Mouse (Mus musculus): ENCODE measurements around the gene Pmpca.

Pmpca gene

DNA sequence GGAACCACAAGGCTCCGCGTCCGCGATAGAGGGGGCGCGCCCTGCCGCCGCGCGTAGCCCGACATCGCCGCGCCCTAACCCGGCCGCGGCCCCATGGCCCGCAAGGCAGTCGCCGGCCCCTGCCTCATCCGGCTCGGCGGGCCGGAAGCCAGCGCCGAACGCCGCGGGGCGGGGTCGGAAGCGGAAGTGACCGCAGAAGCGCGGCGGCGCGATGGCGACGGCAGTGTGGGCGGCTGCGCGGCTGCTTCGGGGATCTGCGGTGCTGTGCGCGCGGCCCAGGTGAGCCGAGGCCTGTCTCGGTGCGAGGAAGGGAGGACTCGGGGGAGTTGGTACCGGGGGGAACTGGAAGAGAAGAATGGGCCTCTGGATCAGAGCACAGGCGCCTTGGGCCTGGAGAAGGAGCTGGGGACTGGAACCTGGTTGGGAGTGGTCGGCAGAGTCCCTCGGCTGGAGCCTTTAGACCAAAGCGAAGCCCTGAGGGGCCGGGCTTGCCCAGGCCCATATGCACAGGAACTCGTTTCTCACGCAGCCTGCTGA lies at the start of gene Pmpca, which contains the start of gene Entr1:
Pmpca (plus strand) TSS at position 186 of the 537 bp plus-strand sequence.
Entr1 (minus strand) TSS at position 163 of the 537 bp plus-strand sequence.
- peak; percentile 72 for DNase-seq

DNA sequence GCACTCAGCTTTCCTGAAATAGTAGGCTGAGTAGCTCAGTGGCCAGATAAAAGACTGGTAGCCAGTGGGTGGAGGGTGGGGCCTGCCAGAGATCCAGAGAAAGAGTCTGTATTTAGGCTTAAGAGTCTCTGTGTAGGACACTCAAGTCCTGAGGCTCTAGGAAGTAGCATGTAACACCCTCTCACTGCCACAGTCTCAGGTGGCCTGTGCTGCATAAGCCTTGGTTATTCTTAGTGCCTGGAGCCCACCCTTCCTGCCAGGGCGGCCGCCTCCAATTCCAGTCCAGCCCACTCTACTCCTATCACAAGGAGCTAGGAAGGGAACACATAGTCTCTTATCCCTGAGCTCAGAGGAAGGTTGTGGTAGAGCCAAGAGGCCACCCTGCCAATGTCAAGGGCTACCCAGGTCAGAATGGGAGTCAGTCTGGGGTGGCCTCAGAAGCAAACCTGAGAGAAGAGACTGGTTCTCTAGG lies 47.6 kb upstream of the Pmpca start:
- no peak for DNase-seq

DNA sequence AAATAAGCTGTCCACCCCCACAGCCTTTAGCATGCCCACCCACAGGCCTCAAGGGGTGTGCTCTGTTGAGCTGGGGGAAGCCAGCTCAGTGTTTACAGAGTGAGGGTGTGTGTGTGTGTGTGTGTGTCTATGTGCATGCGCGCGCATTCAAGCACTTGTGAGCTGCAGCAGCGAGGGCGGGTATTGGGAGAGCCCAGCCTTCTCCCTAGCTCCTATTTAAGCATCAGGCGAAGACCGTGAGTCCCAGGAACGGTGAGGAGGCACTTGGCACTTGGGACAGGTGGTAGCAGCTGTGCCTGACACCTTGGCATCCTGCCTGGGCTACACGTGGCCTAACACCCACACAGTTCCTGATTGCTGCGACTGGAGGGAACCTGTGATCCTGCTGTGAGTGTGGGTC lies 47.1 kb upstream of the Pmpca start:
- no peak for DNase-seq

DNA sequence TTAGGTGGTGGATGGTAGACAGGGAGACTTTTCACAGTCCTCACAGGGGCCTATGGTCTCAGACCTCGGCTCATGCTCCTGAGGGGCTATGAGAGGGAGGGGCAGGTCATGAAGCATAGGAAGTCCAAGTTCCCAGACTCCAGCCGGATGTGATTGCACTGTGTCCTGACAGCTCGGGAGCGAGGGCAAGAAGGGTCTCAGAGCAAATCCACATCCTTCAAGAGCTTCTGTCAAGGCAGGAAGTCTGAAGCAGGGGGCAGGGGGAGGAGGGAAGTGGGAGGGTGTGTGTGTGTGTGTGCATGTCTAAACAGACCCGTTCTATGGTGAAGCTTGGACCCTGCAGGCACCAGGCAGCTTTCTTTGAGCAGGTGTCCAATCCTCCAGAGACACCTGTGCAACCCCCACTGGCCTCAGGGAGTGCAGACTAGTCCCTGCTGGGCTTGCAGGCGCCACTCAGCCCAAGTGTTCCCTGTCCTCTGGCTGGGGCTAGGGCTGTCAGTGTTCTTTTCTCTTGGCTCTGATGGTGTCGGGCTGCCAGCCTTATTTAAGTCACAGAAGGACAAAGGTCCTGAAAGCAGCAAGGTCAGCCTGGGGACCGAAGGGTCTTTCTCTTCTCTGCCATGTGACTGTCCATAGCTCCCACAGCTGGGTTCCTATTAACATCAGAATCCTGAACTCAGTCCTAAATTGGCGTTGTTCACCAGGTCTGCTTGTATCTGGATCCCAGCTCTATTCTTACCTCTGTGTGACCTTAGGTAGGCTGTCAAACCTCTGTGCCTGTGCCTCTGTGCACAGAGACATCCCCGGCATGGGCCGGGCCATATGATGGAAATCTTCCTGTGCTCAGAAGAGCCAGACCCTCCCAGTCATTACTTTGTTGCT lies 46.3 kb upstream of the Pmpca start:
- DNase-seq = no peak

DNA sequence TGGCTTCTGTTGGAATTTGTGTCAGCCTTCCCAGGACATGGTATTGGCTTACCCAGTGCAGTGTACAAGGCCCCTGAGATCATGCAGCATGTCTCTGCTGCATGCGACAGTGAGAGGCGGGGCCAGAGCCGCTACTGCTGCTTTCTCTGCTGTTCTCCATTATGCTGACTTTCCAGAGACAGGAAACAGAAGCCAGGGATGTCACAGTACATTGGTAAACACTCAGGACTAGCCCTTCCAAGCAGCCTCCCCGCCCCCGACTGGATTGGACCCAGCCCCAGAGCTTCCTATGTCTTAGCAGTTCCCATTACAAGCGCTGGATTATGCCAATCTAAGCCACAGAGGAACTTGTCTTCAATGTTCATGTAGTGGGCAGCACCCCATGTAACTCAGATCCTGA lies 40.9 kb upstream of the Pmpca start:
- DNase-seq = no peak

DNA sequence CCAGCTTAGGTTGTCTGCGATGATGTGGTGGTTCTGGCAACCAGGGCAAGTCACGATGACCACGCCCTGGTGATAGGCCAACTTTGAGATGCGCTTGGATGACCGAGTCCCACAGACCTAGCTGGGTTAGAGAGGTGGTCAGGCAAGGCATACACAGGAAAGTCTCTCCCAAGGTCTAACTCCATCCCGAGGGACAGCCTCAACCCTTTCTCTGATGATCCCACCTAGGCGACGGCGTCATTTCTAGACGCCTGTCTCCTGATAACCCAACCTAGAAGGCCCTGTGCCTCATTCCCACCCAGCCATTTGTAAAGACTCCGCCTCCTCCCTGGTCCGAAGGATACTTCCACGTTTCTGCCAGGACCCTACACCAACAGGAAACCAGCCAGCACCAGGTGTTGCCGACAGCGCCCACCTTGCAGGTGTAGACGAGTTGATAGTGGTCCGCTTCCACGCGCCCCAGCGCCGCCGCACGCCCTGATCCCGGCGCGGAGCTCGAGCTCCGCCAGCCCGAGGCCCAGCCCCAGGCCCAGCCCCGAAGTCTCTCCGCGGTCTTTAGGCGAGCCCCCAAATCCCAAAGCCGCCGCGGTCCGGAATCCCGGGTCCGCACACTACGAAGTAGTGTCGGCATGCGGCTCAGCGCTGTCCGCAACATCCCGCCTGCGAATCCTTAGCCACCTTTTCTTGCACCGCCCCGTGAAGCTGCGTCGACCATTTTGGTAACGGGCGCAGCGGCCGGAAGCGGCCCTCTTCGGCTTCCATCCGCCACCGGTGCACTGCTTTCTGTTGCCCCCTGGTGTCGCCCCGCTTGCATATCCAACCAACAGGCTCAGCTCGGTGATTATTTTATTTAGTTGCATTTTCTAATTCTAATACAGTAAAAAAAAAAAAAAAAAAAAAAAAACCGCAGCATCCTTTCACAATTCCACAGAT lies 37.5 kb upstream of the Pmpca start, which contains the start of gene Dnlz:
Dnlz (minus strand) TSS at position 753 of the 933 bp plus-strand sequence.
- peak; percentile 88 to 89 for DNase-seq

DNA sequence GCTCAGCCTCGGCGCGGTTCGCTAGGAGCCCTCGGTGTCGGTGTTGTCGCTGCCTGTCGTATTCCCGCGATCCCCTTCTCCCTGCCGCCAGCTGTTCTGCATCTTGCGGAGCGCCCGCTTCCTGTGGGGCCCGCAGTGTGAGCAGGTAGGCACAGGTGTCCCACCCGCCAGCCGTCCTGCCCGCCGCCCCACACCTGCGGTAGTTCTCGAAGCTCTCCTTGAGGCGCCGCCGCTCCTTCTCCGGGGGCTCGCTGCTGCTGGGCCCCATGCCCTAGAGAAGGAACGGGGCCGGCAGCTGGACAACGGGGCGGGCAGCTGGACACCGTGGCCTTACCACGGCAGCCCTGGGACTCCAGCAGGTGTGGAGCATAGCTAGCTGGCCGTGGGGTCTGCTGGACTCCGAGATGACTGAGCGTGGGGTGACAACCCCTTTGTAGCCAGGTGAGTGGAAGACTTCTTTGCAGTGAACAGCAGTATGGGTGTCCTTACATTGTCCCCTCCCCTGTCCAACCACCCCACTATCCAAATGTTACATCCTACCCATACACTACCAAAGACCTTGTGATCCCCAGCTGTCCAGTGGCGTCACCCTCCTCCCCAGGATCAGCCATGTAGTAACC lies 36.7 kb upstream of the Pmpca start:
- peak; percentile 76 to 77 for DNase-seq

DNA sequence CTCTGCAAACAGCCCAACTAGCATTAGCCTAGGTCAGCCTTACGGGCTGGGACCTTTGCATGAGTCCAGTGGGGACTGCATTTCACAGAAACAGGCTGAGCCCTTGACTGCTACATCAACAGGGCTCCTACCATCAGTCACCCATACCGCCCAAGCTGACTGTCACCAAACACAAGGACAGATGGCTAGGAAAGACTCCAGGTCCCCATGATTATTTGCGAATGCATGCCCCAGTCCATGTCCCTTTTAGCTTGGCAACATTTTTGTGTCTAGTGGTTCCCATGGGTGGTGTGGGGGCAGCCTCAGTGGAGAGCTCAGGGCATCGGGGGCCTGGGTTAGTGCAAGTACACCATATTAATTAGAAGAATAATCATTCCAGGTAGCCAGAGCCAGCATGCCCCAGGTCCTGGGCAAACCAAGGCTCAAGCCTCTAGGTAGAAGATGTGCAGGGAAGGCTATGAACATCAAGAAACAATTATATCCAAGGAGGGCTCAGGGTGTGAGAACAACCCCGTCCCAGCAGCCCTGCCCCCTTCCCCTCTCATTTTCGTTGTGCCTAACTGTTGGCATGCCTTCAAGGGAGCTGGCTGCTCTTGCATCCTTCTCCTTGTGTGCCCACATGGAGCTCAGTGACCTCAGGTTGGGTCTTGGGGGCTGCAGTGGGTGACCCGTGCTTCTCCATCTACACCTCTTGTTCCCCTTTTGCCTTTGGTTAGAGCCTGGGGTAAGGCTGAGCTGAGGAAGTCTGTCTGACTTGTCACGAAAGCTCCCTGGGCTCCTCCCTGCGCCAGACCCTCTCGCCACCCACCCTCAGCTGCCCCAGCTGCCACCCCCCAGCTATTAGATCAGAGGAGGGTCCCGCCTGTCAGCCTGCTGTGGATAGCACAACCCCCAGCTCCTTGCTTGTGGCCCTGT lies 35.8 kb upstream of the Pmpca start:
- DNase-seq = no peak

DNA sequence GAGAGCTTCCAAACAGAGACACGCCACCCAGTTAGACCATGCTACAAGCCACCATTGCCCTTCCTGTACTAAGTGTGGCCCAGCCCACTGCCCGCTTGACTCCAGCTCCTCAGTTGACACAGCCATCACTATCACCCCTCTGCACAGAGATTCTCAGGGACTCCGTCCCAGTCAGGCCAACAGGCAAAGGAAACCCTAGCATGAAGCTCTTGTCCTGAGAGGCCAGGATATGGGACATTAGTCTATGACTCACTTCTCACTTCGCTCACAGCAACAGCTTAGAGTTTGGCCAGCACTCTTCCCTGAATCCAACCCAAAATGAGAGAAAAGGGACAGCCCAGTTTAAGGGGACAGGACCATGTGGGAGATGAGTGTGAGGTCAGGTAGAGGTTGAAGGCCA lies 34.7 kb upstream of the Pmpca start:
- no peak for DNase-seq

DNA sequence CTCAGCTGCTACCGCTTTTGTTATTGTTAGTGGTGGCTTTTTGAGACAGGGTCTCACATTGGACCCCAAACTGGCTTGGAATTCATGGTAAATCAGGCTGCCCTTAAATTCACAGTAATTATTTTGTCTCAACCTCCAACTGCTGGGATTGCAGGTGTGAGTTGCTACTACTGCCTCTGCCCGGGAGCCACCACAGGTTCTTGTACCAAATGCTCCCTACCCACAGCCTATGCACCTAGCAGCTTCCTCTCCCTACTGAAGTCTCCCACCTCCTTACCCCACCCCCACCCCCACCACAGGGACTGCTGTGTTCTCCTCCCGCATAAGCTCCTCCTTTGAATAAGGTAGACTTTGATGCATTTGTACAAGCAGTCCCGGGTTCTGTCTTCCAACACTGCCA lies 32.9 kb upstream of the Pmpca start:
- no peak for DNase-seq

DNA sequence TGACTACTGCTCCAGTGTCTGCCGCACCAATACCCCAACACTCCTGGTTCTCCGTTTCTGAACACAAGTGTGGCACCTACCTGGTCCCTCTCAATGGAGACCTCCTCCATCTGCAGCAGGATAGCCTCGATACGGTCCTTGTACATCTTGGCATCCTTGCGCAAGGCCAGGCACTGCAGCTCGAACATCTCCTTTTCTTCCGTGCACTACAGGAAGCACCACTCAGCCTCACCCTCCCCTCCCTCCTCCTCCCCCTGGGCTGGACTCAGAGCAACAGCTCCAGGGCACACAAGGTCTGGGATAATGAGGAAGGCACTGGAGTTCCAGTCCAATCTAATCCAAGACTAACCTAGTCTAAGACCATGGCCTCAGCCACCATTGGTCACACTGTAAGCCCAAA lies 32.5 kb upstream of the Pmpca start:
- peak in 1 of 2 experiments; percentile 34 for DNase-seq

DNA sequence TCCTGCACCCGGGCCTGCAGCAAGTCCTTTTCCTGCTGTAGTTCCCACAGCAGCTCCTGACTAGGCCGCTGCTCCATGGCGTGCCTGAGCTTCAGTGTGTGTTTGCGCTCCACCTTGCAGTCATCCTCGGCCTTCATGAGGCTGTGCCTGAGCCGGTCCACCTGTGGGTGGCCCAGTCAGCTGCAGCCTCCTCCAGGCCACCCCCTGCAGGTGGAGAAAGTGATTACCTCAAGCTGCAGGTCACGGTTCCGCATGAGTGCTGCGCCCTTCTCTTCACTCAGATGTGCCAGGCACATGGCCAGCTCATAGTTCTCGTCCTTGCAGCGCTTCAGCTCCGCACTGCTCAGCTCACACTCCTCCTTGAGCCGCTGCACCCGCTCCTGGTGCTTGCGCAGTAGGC lies 31.7 kb upstream of the Pmpca start:
- no peak for DNase-seq

DNA sequence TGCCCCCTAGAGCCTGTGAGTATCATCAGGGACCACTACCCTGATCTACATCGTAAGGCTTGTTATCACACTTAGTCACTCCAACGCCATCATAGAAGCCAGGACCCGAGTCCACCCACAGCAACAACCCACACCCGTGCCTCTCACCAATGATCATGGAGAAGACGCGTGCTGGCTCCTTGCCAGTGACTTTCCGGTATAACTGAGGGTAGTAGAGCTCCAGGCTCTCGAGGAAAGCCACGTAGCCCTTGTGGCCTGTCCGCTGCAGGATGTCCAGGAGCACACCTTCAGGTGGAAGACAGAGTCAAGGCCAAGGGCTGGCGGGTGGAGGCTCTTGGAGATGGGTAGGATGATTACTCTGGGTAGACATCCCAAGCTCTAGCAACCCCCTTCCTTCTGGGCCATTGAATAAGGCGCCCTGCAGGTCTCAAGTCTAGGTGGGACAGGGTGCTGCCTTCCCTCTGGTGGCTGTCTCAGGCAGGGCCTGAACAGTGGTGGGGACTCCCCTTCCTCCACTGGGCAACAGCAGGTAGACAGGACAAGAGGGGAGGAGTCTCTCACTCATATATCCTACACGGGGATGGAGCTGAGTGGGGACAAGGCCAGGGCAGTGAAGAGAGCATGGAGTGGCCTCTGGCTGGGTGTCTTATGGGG lies 30.3 kb upstream of the Pmpca start:
- no peak for DNase-seq

DNA sequence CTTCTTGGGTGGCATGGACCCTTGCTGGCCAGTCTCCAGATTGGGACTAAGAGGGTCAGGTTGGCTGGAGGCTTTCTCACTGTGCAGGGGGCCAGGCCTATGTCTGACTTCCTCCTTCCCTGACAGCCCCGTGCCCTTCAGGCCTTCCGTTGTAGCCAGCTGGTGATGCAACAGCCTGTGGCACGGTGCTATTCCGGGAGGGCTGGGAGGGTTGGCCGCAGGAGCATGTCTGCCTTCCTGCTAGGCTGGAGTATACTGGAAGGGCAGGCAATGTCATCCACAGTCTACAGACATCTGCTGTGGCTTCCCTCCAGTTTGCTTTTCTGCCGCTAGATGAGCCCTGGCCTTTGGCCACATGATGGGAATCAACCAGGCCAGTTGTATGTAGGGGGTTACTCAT lies 29.2 kb upstream of the Pmpca start:
- DNase-seq = no peak

DNA sequence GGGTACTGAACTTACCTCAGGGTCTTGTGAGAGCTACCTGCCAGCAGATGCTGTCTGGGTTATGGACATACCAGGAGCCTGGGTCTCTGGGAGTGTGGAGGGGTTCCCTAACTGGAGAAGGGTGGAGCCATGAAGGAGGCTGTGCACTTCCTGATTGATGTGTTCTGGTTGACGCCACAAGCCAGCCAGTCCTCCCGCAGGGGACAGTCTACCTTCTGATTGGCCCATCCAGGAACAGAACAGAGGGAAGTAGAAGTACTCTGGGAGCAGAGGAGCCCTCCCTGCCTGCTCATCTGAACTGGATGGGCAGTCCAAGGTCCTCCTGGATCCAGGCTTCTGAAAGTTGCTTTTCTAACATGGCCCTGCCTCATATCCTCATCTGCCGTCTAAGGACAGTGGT lies 28.4 kb upstream of the Pmpca start, which contains the start of gene Card9:
Card9 (minus strand) TSS at position 147 of the 400 bp plus-strand sequence.
- no peak for DNase-seq

DNA sequence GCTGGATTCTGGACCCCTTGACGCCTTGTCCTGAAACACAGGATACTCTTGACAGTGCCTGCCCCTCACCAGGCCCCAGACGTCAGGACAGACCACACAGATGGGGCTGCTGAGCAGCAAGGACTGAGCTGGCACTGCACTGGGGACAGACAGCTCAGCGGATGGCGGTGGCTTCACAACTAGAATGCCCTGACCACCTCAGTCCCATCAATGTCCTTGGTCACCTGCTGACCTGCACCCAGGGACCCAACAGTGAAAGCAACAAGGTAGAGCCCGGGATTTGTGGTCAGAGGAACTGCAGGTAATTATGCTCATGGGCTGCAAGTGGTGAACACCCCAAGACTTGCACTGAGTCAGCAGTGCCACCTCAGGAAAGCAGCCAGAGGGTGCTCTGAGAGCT lies 26.1 kb upstream of the Pmpca start:
- no peak for DNase-seq

DNA sequence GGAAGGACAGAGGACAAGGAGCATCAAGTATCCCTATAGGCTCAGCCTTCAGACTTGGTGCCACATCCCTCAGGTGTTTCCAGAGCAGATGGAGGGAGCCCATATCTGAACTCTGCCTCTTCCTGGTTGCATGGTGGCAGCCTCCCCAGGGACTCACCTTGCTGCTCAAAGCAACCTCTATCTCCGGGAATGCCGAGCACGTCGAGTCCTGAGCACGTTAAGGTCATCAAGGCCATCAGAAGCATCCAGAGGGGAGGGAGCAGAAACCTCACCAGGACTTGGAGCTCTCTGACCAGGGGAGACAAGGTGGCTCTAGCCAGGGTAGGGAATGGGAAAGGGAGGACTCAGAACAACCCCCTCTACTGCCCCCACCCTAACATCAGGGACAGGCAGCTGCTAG lies 25.7 kb upstream of the Pmpca start:
- DNase-seq = no peak

DNA sequence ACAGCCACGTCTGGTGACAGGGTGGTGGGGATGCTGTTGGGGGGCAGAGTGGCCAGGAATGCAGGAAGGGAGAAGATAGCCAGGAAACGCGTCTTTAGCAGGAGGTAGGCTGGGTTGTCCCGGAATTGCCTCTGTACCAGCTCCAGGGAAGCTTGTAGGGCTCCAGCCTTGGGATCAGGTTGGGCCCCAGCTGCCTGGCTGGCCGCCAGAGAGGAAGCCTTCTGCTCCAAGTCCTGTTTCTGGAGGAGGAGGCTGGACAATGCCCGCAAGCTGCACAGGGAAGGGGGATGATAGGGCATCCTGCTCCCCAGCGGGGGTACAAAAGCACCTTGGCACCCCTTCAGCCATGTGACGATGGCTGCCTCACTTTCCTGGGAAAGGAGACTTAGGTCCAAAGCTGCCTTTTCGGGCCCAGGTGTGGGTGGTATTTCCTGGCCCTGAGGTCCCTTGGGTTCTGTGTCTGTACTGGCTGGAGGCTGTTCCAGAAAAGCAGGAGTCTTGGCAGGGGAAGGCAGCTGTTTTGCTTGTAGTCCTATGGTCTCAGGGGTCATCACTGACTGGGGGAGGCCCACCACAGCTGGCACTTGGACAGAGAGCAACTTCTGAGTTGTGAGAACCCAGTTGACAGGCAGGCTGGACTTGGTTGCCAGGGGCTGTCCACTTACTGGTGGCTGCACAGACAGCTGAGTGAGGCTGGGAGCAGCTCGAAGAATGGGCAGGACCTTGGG lies 24.2 kb upstream of the Pmpca start:
- DNase-seq = no peak

DNA sequence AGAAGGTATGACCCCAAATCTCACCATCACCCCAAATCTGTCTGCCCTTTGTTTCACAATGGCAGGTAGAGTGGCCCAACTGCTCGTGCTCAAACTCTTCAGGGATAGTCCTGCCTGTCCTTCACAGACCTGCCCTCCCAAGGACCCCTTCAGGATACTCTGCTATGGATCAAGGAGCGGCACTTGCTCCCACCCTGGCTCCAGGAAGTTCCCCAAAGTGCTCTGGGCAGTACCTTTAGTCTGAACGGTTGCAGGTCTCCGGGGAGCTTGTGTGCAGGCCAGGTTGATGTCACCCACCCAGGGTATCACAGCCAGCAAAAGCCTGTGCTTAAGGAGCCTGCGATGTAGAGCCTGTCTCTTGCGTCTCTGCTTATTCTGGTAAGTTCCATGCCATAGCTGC lies 21.2 kb upstream of the Pmpca start:
- no peak for DNase-seq

DNA sequence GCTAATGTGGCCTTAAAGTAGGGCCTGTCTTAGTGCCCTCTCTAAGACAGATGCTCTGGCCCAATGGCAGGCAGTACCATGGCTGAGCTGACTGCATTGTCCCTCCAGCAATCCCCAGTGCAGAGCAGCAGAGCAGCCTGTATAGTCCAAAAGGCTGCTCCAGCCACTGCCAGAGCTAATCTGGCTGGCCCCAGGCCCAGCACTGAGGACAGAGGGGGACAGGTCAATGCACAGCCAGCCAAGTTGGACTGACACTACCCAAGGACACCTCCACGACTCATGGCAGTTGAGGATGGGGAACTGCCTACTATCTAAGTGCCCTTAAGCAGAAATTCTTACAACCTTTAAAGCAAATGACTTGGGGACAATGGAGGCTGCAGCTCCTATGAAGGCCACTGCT lies 20.6 kb upstream of the Pmpca start:
- no peak for DNase-seq

Measured in thymus, adult 18-20 months (tissue).